Mouse (Mus musculus) neural tube, embryonic 14.5 days (tissue): ENCODE measurements around the gene AI593442. TPM values are rescaled to one million over a fixed set of nuclear protein-coding genes. Genes with fewer than 3 reads are reported as not detected.

Experiments used
- ATAC-seq: fragments of 200-750 bp; cut with Nextera tagmentation; 2 replicates; pipeline ENCODE4 v1.8.0; 2017; ENCODE audit warnings: low read depth, mild to moderate bottlenecking, moderate TSS enrichment, moderate library complexity
- H3K27ac ChIP-seq: fragments of 300-500 bp; sonication (generic); 2 replicates; pipeline ENCODE4 v1.5.1; 2014; ENCODE audit warnings: low read depth, mild to moderate bottlenecking, control low read depth, low read length, moderate library complexity, mixed read lengths
- H3K27me3 ChIP-seq: fragments of 300-500 bp; sonication (generic); 2 replicates; pipeline ENCODE4 v1.6.1; 2014; ENCODE audit warnings: low read length; ENCODE audit not compliant: control insufficient read depth, insufficient read depth
- H3K36me3 ChIP-seq: fragments of 300-500 bp; sonication (generic); 2 replicates; pipeline ENCODE4 v1.6.1; 2014; ENCODE audit warnings: low read length, mixed read lengths; ENCODE audit not compliant: control insufficient read depth, insufficient read depth
- H3K4me1 ChIP-seq: fragments of 300-500 bp; sonication (generic); 2 replicates; pipeline ENCODE4 v1.6.1; 2014; ENCODE audit warnings: low read length; ENCODE audit not compliant: control insufficient read depth, insufficient read depth
- H3K4me2 ChIP-seq: fragments of 300-500 bp; sonication (generic); 2 replicates; pipeline ENCODE4 v1.6.1; 2014; ENCODE audit warnings: mild to moderate bottlenecking, low read depth, low read length, control low read depth
- H3K4me3 ChIP-seq: fragments of 300-500 bp; sonication (generic); 2 replicates; pipeline ENCODE4 v1.5.1; 2014; ENCODE audit warnings: low read depth, low read length, control low read depth, mixed read lengths
- H3K9ac ChIP-seq: fragments of 300-500 bp; sonication (generic); replicated peaks from 2 replicates; pipeline ENCODE4 v1.6.1; 2014; ENCODE audit warnings: low read depth, mild to moderate bottlenecking, control low read depth, low read length, mixed read lengths
- H3K9me3 ChIP-seq: fragments of 300-500 bp; sonication (generic); 2 replicates; pipeline ENCODE4 v1.6.1; 2016; ENCODE audit warnings: low read length; ENCODE audit not compliant: control insufficient read depth
- WGBS: fragments of 180-500 bp; shearing (Covaris S2); extraction: QIAGEN DNeasy Blood & Tissue Kit; methylation state at CpG from one replicate; pipeline ENCODE4 v1.1.7; 2014; 5-methylcytosine and 5-hydroxymethylcytosine counted together
- polyA plus RNA-seq: library from polyadenylated mRNA; unstranded; fragments of >200 nt; fragmentation: Nextera tagmentation; extraction: Ambion mirVana; gene quantifications from 2 replicates; pipeline ENCODE4 v1.2.1, GENCODE M21; 2014

Gene AI593442
- 69.3 and 94.9 TPM in 2 replicates for polyA plus RNA-seq

GRCm38 (mm10) chr9:52679362-52679947 is at the start of gene AI593442:
AI593442 (minus strand) TSS chr9:52679780.
- Histone ChIP-seq H3K4me1 (peaks cover 15% of the 10 kb centered on the region), H3K27me3 (peaks cover 8% of the 10 kb centered on the region; the same call in 1 of the 2 replicates), H3K4me2 (peak within 1 kb of the TSS; percentile 80), H3K9ac (peak within 1 kb of the TSS; percentile 80), H3K4me3 (peak within 1 kb of the TSS; percentile 64), H3K36me3 (no peaks in the 10 kb centered on the region), H3K27ac (peak within 1 kb of the TSS; percentile 79), H3K9me3 (no peaks in the 10 kb centered on the region)
- 0% methylated on average over 22 of the region's 27 CpGs for WGBS
- ATAC-seq: peak; percentile 93

GRCm38 (mm10) chr9:52728806-52729205 is 49.2 kb upstream of the AI593442 start:
- no peak overlapping the region for H3K4me3 ChIP-seq
- H3K9me3 ChIP-seq: no peaks in the 10 kb centered on the region
- H3K4me1 ChIP-seq: no peaks in the 10 kb centered on the region
- no peak for ATAC-seq
- no peaks in the 10 kb centered on the region for H3K36me3 ChIP-seq
- H3K27ac ChIP-seq: no peak overlapping the region
- H3K4me2 ChIP-seq: no peak overlapping the region
- no peaks in the 10 kb centered on the region for H3K27me3 ChIP-seq
- no peak overlapping the region for H3K9ac ChIP-seq
- WGBS: 86% methylated on average over 5 of the region's 5 CpGs

DNA sequence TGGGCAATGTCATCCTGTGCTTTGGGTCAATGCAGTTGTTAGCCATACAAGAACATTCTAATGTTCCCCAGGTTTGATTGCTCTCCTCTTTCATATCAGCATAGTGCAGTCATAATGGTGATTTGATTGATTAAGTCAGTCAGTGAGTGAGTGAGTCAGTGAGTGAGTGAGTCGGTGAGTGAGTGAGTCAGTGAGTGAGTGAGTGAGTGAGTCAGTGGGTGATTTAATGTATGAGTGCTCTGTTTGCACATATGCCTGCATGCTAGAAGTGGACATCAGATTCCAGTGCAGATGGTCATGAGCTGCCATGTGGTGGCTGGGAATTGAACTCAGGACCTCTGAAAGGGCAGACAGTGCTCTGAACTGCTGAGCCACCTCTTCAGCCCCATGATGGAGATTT is 43.0 kb upstream of the AI593442 start:
- Histone ChIP-seq H3K4me3 (no peak overlapping the region), H3K36me3 (no peaks in the 10 kb centered on the region), H3K27ac (no peak overlapping the region), H3K27me3 (no peaks in the 10 kb centered on the region), H3K4me1 (no peaks in the 10 kb centered on the region), H3K9ac (no peak overlapping the region), H3K9me3 (no peaks in the 10 kb centered on the region), H3K4me2 (no peak overlapping the region)
- no peak for ATAC-seq
- 91% methylated on average over 1 of the region's 1 CpGs for WGBS

- Histone ChIP-seq H3K4me2 (no peak overlapping the region), H3K9ac (no peak overlapping the region), H3K27ac (no peak overlapping the region), H3K36me3 (no peaks in the 10 kb centered on the region), H3K27me3 (no peaks in the 10 kb centered on the region), H3K9me3 (no peaks in the 10 kb centered on the region), H3K4me1 (no peaks in the 10 kb centered on the region), H3K4me3 (no peak overlapping the region)
- 41% methylated on average over 2 of the region's 2 CpGs for WGBS
- no peak for ATAC-seq
Measured at GRCm38 (mm10) chr9:52719562-52719961, 40.0 kb upstream of the AI593442 start.

- Histone ChIP-seq H3K27me3 (peaks cover 8% of the 10 kb centered on the region; the same call in 1 of the 2 replicates), H3K27ac (peak overlapping the region; percentile 79), H3K4me2 (peak overlapping the region; percentile 80), H3K4me1 (peaks cover 15% of the 10 kb centered on the region), H3K4me3 (peak overlapping the region; percentile 64; the same call in 1 of the 2 replicates), H3K9ac (no peak overlapping the region), H3K9me3 (no peaks in the 10 kb centered on the region), H3K36me3 (no peaks in the 10 kb centered on the region)
- ATAC-seq: no peak
- WGBS: 56% methylated on average over 5 of the region's 5 CpGs
Measured at GRCm38 (mm10) chr9:52680036-52680435, 456 bp upstream of the AI593442 start.

- Histone ChIP-seq H3K9me3 (no peaks in the 10 kb centered on the region), H3K4me3 (peak overlapping the region; percentile 64), H3K36me3 (no peaks in the 10 kb centered on the region), H3K27ac (peak overlapping the region; percentile 79), H3K4me2 (peak overlapping the region; percentile 80), H3K4me1 (peaks cover 15% of the 10 kb centered on the region), H3K27me3 (peaks cover 8% of the 10 kb centered on the region; the same call in 1 of the 2 replicates), H3K9ac (peak overlapping the region; percentile 80)
- WGBS: 0% methylated on average over 10 of the region's 10 CpGs
- peak; percentile 39; the same call in 1 of the 2 replicates for ATAC-seq
Measured at GRCm38 (mm10) chr9:52678839-52679215, 753 bp downstream of the AI593442 start.

DNA sequence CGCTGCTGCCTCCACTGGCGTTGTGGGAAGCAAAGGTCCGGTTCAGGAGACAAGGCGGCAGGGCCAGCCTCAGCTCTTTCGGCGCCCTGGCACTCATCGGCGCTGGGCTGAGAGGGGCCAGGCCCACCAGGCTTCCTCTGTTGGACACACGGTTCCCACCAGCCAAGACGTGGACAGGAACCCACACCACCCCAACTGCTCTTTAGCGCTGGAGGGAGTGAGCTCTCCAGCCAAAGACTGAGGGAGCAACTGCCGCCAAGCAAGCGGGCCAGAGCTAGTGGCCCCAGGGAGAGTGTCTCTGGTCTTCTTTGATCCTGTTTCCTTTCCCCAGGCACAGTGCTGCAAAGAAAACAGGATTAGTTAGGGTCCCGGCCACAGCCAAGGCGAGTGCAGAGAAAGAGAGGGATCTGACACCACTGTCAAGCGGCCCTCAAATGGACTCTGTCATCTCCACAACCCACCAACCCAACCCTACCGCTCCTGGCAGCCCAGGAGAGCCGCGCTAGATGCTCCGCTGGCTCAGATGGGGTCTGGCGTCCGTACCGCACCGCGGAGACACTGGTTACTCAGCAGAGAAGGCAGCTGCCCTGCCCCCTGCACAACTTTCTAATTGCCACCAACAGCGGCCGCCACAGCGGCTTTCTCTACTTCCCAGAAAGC is 1.3 kb downstream of the AI593442 start:
- peak; percentile 10; the same call in 1 of the 2 replicates for ATAC-seq
- WGBS: 1% methylated on average over 28 of the region's 28 CpGs
- H3K4me2 ChIP-seq: peak overlapping the region; percentile 80
- peak overlapping the region; percentile 80 for H3K9ac ChIP-seq
- peaks cover 8% of the 10 kb centered on the region; the same call in 1 of the 2 replicates for H3K27me3 ChIP-seq
- H3K9me3 ChIP-seq: no peaks in the 10 kb centered on the region
- peaks cover 15% of the 10 kb centered on the region for H3K4me1 ChIP-seq
- H3K27ac ChIP-seq: peak overlapping the region; percentile 79
- no peaks in the 10 kb centered on the region for H3K36me3 ChIP-seq
- peak overlapping the region; percentile 64 for H3K4me3 ChIP-seq

DNA sequence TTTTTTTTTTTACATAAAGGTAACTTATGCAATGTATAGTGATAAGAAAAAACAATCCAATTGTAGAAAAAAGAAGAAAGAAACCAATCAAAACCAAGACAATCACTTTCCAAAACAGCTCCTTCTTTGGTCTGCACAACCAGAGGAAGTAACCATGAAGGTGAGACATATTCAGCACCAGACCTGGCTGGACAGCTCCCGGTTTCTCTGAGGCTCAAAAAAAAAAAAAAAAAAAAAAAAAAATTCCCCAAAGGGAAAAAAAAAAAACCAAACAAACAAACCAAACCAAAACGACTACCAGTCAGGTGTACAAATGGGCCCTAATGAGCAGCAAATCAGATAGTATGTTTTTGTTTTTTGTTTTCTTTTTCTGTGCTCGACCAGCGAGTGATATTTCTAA is 3.0 kb downstream of the AI593442 start:
- 25% methylated on average over 4 of the region's 4 CpGs for WGBS
- no peak overlapping the region for H3K9ac ChIP-seq

DNA sequence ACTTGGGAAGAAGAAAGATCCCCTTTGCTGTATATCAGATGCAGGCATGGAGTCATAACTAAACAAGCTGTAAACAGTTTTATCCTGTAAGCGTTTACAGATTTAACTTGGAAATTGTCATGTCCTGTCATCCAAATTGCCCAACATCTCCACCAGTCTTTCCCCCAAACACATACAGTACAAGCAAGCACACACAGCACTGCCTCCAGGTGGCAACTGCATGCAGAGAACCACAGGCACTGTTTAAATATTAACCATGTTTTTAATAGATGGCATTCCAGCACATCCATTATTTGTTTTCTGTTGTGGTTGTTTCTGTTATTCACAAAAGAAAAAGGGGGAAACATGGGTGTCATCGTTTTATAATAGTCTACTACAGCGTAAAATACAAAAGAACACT is 3.6 kb downstream of the AI593442 start:
- Histone ChIP-seq H3K9me3 (no peaks in the 10 kb centered on the region), H3K4me1 (peaks cover 15% of the 10 kb centered on the region), H3K4me2 (peak overlapping the region; percentile 27; the same call in 1 of the 2 replicates), H3K36me3 (no peaks in the 10 kb centered on the region), H3K27me3 (peaks cover 8% of the 10 kb centered on the region; the same call in 1 of the 2 replicates), H3K9ac (no peak overlapping the region), H3K27ac (no peak overlapping the region), H3K4me3 (0 out of 2 replicates have a peak overlapping the region, but pooled peaks have one; percentile 7)
- 62% methylated on average over 3 of the region's 3 CpGs for WGBS
- ATAC-seq: no peak

More for the DNA sequence above, 3.0 kb downstream of the AI593442 start:
- Histone ChIP-seq H3K4me2 (peak overlapping the region; percentile 80), H3K4me1 (peaks cover 15% of the 10 kb centered on the region), H3K27ac (no peak overlapping the region), H3K27me3 (peaks cover 8% of the 10 kb centered on the region; the same call in 1 of the 2 replicates), H3K36me3 (no peaks in the 10 kb centered on the region), H3K9me3 (no peaks in the 10 kb centered on the region), H3K4me3 (peak overlapping the region; percentile 64)
- ATAC-seq: no peak
